Mouse (Mus musculus): ENCODE measurements at regions not wholly inside any gene's neighbourhood (a gene's known extent, or its start where the extent isn't known, plus 50 kb on each side); places are given as distances from the start of the nearest gene placed in this dataset.

DNA sequence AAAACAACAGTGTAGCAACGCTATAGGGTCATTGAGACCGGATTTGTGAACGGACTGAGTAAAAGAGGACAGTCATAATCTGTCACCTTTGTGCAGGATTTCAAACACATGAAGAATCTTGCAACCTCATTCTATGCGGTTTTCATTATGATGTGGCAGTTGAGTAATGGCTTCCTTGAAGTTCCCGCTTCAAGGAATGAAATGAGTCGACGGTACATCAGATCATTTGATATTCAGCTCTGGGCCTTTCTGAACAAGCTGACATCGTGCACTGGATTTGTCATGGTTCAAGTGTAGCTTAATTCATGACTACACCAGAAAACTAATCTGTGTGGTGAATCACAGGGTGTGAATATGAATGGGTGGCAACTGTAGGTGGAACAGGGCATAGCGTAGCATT is 198.4 kb downstream of the Tprg start:
- no peak overlapping the region for H3K4me3 ChIP-seq (ENCODE audit: control insufficient read depth in 1 of 2, insufficient read depth in 1 of 2, low read depth in 2 of 2, low read length in 2 of 2)
- H3K36me3 ChIP-seq (ENCODE audit: control insufficient read depth in 1 of 2, insufficient read depth in 2 of 2, low read length in 2 of 2): no peaks in the 10 kb centered on the region
- H3K79me2 ChIP-seq (ENCODE audit: control insufficient read depth, insufficient read depth, low read length, poor library complexity): no peaks in the 10 kb centered on the region
- no peak for DNase-seq (ENCODE audit: low read depth, low spot score)
- no peak overlapping the region for H3K9ac ChIP-seq (ENCODE audit: control insufficient read depth, low read depth, low read length, poor library complexity, severe bottlenecking)
- H3K4me1 ChIP-seq (ENCODE audit: control insufficient read depth in 1 of 2, insufficient read depth in 2 of 2, low read length in 2 of 2): no peaks in the 10 kb centered on the region
- TF ChIP-seq ETS1 (IDR thresholded peaks at IDR 0.05; ENCODE audit: low read depth, low read length): no peak
- TF ChIP-seq SIN3A (IDR thresholded peaks at IDR 0.05; ENCODE audit: low read length): no peak
- no peak for TF ChIP-seq GABPA (IDR thresholded peaks at IDR 0.05; ENCODE audit: low read depth, low read length)
- TF ChIP-seq TAL1 (IDR thresholded peaks at IDR 0.05; ENCODE audit: low read length): no peak
- no peak for TF ChIP-seq POLR2AphosphoS5 (IDR thresholded peaks at IDR 0.05; ENCODE audit: borderline replicate concordance, low read depth, low read length)
- TF ChIP-seq RCOR1 (IDR thresholded peaks at IDR 0.05; ENCODE audit: low read depth, low read length): no peak
- TF ChIP-seq TBP (IDR thresholded peaks at IDR 0.05; ENCODE audit: low read depth, low read length): no peak
- no peak for TF ChIP-seq ELF1 (IDR thresholded peaks at IDR 0.05; ENCODE audit: low read depth, low read length)
- TF ChIP-seq KAT2A (conservative IDR thresholded peaks at IDR 0.05; ENCODE audit: low read depth, low read length): no peak
- no peak for TF ChIP-seq ZNF384 (IDR thresholded peaks at IDR 0.05; ENCODE audit: low read depth, low read length)
- no peak for TF ChIP-seq NRF1 (IDR thresholded peaks at IDR 0.05; ENCODE audit: insufficient read depth, low read depth, low read length, poor library complexity, severe bottlenecking)
- no peak for TF ChIP-seq POLR2AphosphoS2 (IDR thresholded peaks at IDR 0.05; ENCODE audit: low read length)
- TF ChIP-seq CHD2 (IDR thresholded peaks at IDR 0.05; ENCODE audit: low read length): no peak
- no peak for TF ChIP-seq ZKSCAN1 (IDR thresholded peaks at IDR 0.05; ENCODE audit: low read depth, low read length)
- no peak for TF ChIP-seq UBTF (IDR thresholded peaks at IDR 0.05; ENCODE audit: borderline replicate concordance, insufficient read depth, low read depth, low read length)
- no peak for TF ChIP-seq GATA1 (IDR thresholded peaks at IDR 0.05; ENCODE audit: low read depth, low read length)
- TF ChIP-seq MEF2A (IDR thresholded peaks at IDR 0.05; ENCODE audit: extremely low read depth, insufficient replicate concordance, low read depth, low read length, poor library complexity, severe bottlenecking): no peak
- TF ChIP-seq MAZ (IDR thresholded peaks at IDR 0.05; ENCODE audit: low read depth, low read length): no peak
- TF ChIP-seq POLR2A (IDR thresholded peaks at IDR 0.05; ENCODE audit: control insufficient read depth in 1 of 2, insufficient read depth in 1 of 2, low read depth in 1 of 2, low read length in 2 of 2, poor library complexity in 1 of 2): no peak
- no peak for TF ChIP-seq MYC (IDR thresholded peaks at IDR 0.05; ENCODE audit: low read depth, low read length)
- H3K27ac ChIP-seq (ENCODE audit: control insufficient read depth, low read depth, low read length): no peak overlapping the region
- no peaks in the 10 kb centered on the region for H3K9me3 ChIP-seq (replicated peaks; ENCODE audit: insufficient read depth, low read length)
- no peaks in the 10 kb centered on the region for H3K27me3 ChIP-seq (ENCODE audit: control insufficient read depth in 1 of 2, insufficient read depth in 2 of 2, low read length in 2 of 2)

DNA sequence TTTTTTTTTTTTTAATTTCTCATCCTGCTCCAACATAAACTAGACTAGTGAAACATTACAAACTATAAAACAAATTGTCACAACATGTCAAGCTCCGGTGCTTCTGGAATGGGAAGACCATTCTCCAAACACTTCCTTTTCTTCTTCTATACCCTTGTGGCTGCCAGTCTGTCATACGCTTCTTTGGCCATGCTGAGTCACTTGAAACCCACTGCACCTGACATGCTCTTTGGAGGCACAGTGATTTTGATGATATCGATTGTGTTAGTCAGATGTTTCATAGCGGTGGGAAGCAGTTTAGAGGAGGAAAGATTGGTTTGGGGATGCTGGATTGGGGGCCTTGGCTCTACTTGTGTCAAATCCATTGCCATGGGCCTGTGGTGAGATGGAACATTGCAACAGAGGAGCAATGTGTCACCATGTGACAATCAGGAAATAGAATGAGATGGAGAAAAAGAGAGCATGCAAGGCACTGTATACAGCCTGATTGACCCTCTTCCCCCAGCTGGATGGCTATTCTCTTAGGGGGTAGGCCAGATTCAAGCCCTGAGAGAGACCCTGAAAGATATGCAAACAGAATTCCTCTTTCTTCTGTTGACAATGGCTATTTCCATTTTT is 197.0 kb upstream of the Trp63 start:
- Histone ChIP-seq H3K27me3 (ENCODE audit: control insufficient read depth in 1 of 2, insufficient read depth in 2 of 2, low read length in 2 of 2) (no peaks in the 10 kb centered on the region), H3K4me1 (ENCODE audit: control insufficient read depth in 1 of 2, insufficient read depth in 2 of 2, low read length in 2 of 2) (no peaks in the 10 kb centered on the region), H3K9ac (ENCODE audit: control insufficient read depth, low read depth, low read length, poor library complexity, severe bottlenecking) (no peak overlapping the region), H3K36me3 (ENCODE audit: control insufficient read depth in 1 of 2, insufficient read depth in 2 of 2, low read length in 2 of 2) (no peaks in the 10 kb centered on the region), H3K79me2 (ENCODE audit: control insufficient read depth, insufficient read depth, low read length, poor library complexity) (no peaks in the 10 kb centered on the region), H3K27ac (ENCODE audit: control insufficient read depth, low read depth, low read length) (no peak overlapping the region), H3K9me3 (replicated peaks; ENCODE audit: insufficient read depth, low read length) (no peaks in the 10 kb centered on the region), H3K4me3 (ENCODE audit: control insufficient read depth in 1 of 2, insufficient read depth in 1 of 2, low read depth in 2 of 2, low read length in 2 of 2) (no peak overlapping the region)
- no peak for DNase-seq (ENCODE audit: low read depth, low spot score)
- TF ChIP-seq MAZ (IDR thresholded peaks at IDR 0.05; ENCODE audit: low read depth, low read length) (no peak), SIN3A (IDR thresholded peaks at IDR 0.05; ENCODE audit: low read length) (no peak), TAL1 (IDR thresholded peaks at IDR 0.05; ENCODE audit: low read length) (no peak), ZNF384 (IDR thresholded peaks at IDR 0.05; ENCODE audit: low read depth, low read length) (no peak), BHLHE40 (IDR thresholded peaks at IDR 0.05; ENCODE audit: borderline replicate concordance, low read depth, low read length) (no peak), GABPA (IDR thresholded peaks at IDR 0.05; ENCODE audit: low read depth, low read length) (no peak), MAFK (IDR thresholded peaks at IDR 0.05; ENCODE audit: borderline replicate concordance, low read depth, low read length) (no peak)

Measured in MEL (cell line).